Mouse (Mus musculus) testis, adult 2 months (tissue): Measurements from ENCODE around the gene Cbx8.

Experiments used
- CTCF ChIP-seq: fragments of 200-500 bp; IDR thresholded peaks from 2 replicates; pipeline ENCODE4 v1.5.1; 2012; ENCODE audit warnings: low read depth, mild to moderate bottlenecking, inconsistent platforms, low read length, moderate library complexity; ENCODE audit not compliant: control insufficient read depth, insufficient read depth, insufficient replicate concordance
- POLR2A ChIP-seq: fragments of 200-500 bp; IDR thresholded peaks from 2 replicates; pipeline ENCODE4 v1.6.1; 2012; ENCODE audit warnings: low read depth, mild to moderate bottlenecking, inconsistent platforms, low read length, moderate library complexity; ENCODE audit not compliant: control insufficient read depth

GRCm38 (mm10) chr11:119047261-119048132 lies 6.7 kb upstream of the Cbx8 start:
- TF ChIP-seq CTCF (no peak), POLR2A (no peak)
